Mouse (Mus musculus): ENCODE results near the gene 4933405L10Rik.

- TF ChIP-seq CTCF (IDR thresholded peaks at IDR 0.05; ENCODE audit: extremely low read depth, insufficient read depth, low read length) (no peak), POLR2A (IDR thresholded peaks at IDR 0.05; ENCODE audit: extremely low read depth, insufficient read depth, low read length) (no peak)
Measured at GRCm38 (mm10) chr8:105686551-105686950, 20.9 kb upstream of the 4933405L10Rik start.
